8 mouse cellular contexts compared by ENCODE assay signal in the genomic region with DNA sequence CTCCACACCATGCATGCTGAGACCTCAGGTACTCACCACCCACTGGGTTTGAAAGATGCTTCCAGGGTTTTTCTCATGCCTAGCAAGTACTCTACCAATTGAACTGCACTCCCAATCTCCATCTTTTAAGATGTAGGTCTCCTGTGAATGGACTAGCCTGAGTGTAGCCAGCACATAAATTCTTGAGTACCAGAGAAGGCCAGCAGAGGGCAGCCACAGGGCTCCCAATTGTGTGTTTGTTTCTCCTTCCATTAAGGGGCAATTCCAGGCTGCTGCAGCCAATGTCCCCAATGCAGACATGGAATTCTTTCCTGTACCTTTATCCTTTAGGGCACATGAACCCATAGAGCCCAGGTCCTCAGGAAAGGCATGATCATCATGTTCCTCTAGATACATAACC. TPM values are rescaled to one million over a fixed set of nuclear protein-coding genes. Genes with fewer than 3 reads are reported as not detected.
DNase-seq lines count a peak whose midpoint lies in the region; ATAC-seq lines count a peak whose summit lies in the region.
"Had no signal": no experiment of that assay in that cellular context is flagged by ENCODE, and none has a peak within 500 bp of the region (broad histone marks: within the 10 kb centered on the region; RNA-seq: fewer than 3 reads in every experiment).

No protein-coding gene starts in this region.

- no peaks in the 10 kb centered on the region; the same call in 1 of the 2 replicates for H3K27me3 ChIP-seq in kidney, embryonic 14.5 days (ENCODE audit: control insufficient read depth, insufficient read depth, low read length)
- no peaks in the 10 kb centered on the region for H3K27me3 ChIP-seq in embryonic facial prominence, embryonic 11.5 days (ENCODE audit: control insufficient read depth, insufficient read depth, low read length)
- no peaks in the 10 kb centered on the region for H3K27me3 ChIP-seq in neural tube, embryonic 14.5 days (ENCODE audit: control insufficient read depth, insufficient read depth, low read length)

- no peak overlapping the region for H3K4me2 ChIP-seq in kidney, embryonic 14.5 days (replicated peaks; ENCODE audit: low read depth, low read length)
- H3K4me2 ChIP-seq in embryonic facial prominence, embryonic 11.5 days (ENCODE audit: low read depth, low read length): no peak overlapping the region
- H3K4me2 ChIP-seq in neural tube, embryonic 14.5 days (ENCODE audit: low read depth, low read length): no peak overlapping the region

- H3K27ac ChIP-seq in kidney, embryonic 14.5 days (ENCODE audit: low read depth, low read length): no peak overlapping the region
- no peak overlapping the region for H3K27ac ChIP-seq in embryonic facial prominence, embryonic 11.5 days (replicated peaks; ENCODE audit: low read depth, low read length)
- H3K27ac ChIP-seq in neural tube, embryonic 14.5 days (ENCODE audit: low read depth, low read length): no peak overlapping the region
- H3K27ac ChIP-seq: macrophage had no signal

- no peak; the same call in 1 of the 2 replicates for ATAC-seq in kidney, embryonic 14.5 days (ENCODE audit: low FRiP score, low TSS enrichment)
- no peak for ATAC-seq in embryonic facial prominence, embryonic 11.5 days (replicated peaks; ENCODE audit: insufficient number of reproducible peaks, low FRiP score, low TSS enrichment, low read depth)
- peak; percentile 41; the same call in 1 of the 2 replicates for ATAC-seq in neural tube, embryonic 14.5 days (ENCODE audit: low read depth)

- no peaks in the 10 kb centered on the region for H3K36me3 ChIP-seq in kidney, embryonic 14.5 days (ENCODE audit: control insufficient read depth, insufficient read depth, low read length)
- H3K36me3 ChIP-seq in embryonic facial prominence, embryonic 11.5 days (replicated peaks; ENCODE audit: control insufficient read depth, insufficient read depth, low read depth, low read length): no peaks in the 10 kb centered on the region
- H3K36me3 ChIP-seq in neural tube, embryonic 14.5 days (ENCODE audit: control insufficient read depth, insufficient read depth, low read length): no peaks in the 10 kb centered on the region

- no peaks in the 10 kb centered on the region for H3K9me3 ChIP-seq in kidney, embryonic 14.5 days (ENCODE audit: control insufficient read depth, low read length)
- no peaks in the 10 kb centered on the region for H3K9me3 ChIP-seq in embryonic facial prominence, embryonic 11.5 days (replicated peaks; ENCODE audit: control insufficient read depth, low read length)
- no peaks in the 10 kb centered on the region for H3K9me3 ChIP-seq in neural tube, embryonic 14.5 days (ENCODE audit: control insufficient read depth, low read length)

- H3K4me1 ChIP-seq in kidney, embryonic 14.5 days (ENCODE audit: control insufficient read depth, insufficient read depth, low read length): no peaks in the 10 kb centered on the region
- H3K4me1 ChIP-seq in embryonic facial prominence, embryonic 11.5 days (ENCODE audit: control insufficient read depth, insufficient read depth, low read length): no peaks in the 10 kb centered on the region
- H3K4me1 ChIP-seq in neural tube, embryonic 14.5 days (ENCODE audit: control insufficient read depth, insufficient read depth, low read length): no peaks in the 10 kb centered on the region

- H3K4me3 ChIP-seq in kidney, embryonic 14.5 days (ENCODE audit: low read length): no peak overlapping the region
- H3K4me3 ChIP-seq in embryonic facial prominence, embryonic 11.5 days (ENCODE audit: low read depth, low read length): no peak overlapping the region
- no peak overlapping the region for H3K4me3 ChIP-seq in neural tube, embryonic 14.5 days (ENCODE audit: low read depth, low read length)

- DNase-seq in kidney, adult 18-20 months: peak; percentile 58
- peak; percentile 10 for DNase-seq in CD4-positive helper T cell, adult 2 months (ENCODE audit: low read depth, low spot score)
- peak; percentile 11 for DNase-seq in MEL-GATA-1-ER (ENCODE audit: extremely low read depth, low read depth)
- DNase-seq in embryonic facial prominence, embryonic 11.5 days (ENCODE audit: low spot score): peak; percentile 75
- DNase-seq in kidney, postnatal 36 days: peak; percentile 46 to 74

- H3K9ac ChIP-seq in kidney, embryonic 14.5 days (ENCODE audit: low read depth, low read length): no peak overlapping the region
- no peak overlapping the region for H3K9ac ChIP-seq in embryonic facial prominence, embryonic 11.5 days (replicated peaks; ENCODE audit: low read length)
- no peak overlapping the region for H3K9ac ChIP-seq in neural tube, embryonic 14.5 days (replicated peaks; ENCODE audit: low read depth, low read length)

RNA-seq across cellular contexts. Expression of a gene that starts 4.1 kb away (rescaled TPM):
- 0.12 TPM in 1 of 2 replicates, not detected in the other for polyA plus RNA-seq in kidney, embryonic 14.5 days (2014; fragmentation: Nextera tagmentation; extraction: Ambion mirVana)
- polyA plus RNA-seq in embryonic facial prominence, embryonic 11.5 days (2014; fragmentation: Nextera tagmentation; extraction: Ambion mirVana): not detected in 2 replicates
- not detected in 2 replicates for polyA plus RNA-seq in neural tube, embryonic 14.5 days (2014; fragmentation: Nextera tagmentation; extraction: Ambion mirVana)

RNA-seq across cellular contexts. Expression of a gene that starts 7.9 kb away (rescaled TPM):
- not detected in 2 replicates for polyA plus RNA-seq in kidney, embryonic 14.5 days (2014; fragmentation: Nextera tagmentation; extraction: Ambion mirVana)
- 0.11 and 0.24 TPM in 2 replicates for polyA plus RNA-seq in embryonic facial prominence, embryonic 11.5 days (2014; fragmentation: Nextera tagmentation; extraction: Ambion mirVana)
- 0.17 and 0.21 TPM in 2 replicates for polyA plus RNA-seq in neural tube, embryonic 14.5 days (2014; fragmentation: Nextera tagmentation; extraction: Ambion mirVana)
- polyA plus RNA-seq: macrophage had no signal

RNA-seq across cellular contexts. Expression of a gene that starts 38.3 kb away (rescaled TPM):
- polyA plus RNA-seq in kidney, embryonic 14.5 days (2014; fragmentation: Nextera tagmentation; extraction: Ambion mirVana): 17.0 and 17.2 TPM in 2 replicates
- polyA plus RNA-seq in embryonic facial prominence, embryonic 11.5 days (2014; fragmentation: Nextera tagmentation; extraction: Ambion mirVana): 9.7 and 10.1 TPM in 2 replicates
- polyA plus RNA-seq in neural tube, embryonic 14.5 days (2014; fragmentation: Nextera tagmentation; extraction: Ambion mirVana): 17.9 and 18.7 TPM in 2 replicates

RNA-seq across cellular contexts. Expression of a gene that starts 38.8 kb away (rescaled TPM):
- polyA plus RNA-seq in kidney, embryonic 14.5 days (2014; fragmentation: Nextera tagmentation; extraction: Ambion mirVana): 0.19 and 0.54 TPM in 2 replicates
- 0.28 TPM in 1 of 2 replicates, not detected in the other for polyA plus RNA-seq in embryonic facial prominence, embryonic 11.5 days (2014; fragmentation: Nextera tagmentation; extraction: Ambion mirVana)
- polyA plus RNA-seq in neural tube, embryonic 14.5 days (2014; fragmentation: Nextera tagmentation; extraction: Ambion mirVana): 1.4 and 1.5 TPM in 2 replicates

Comparison
In these comparisons a context has a peak if more than half of its experiments do, and no peak if none do; other contexts are left out.
1. DNase-seq: peak in every context shown above with its lines; median percentile 75 in embryonic facial prominence, embryonic 11.5 days; 60 in kidney, postnatal 36 days; 58 in kidney, adult 18-20 months; 11 in MEL-GATA-1-ER; 10 in CD4-positive helper T cell, adult 2 months.